Mouse (Mus musculus): Measurements from ENCODE around the gene Bcl6.

Bcl6 gene

GRCm38 (mm10) chr16:23921697-23922096 is 67.0 kb downstream of the Bcl6 start:
- DNase-seq, result no peak

- DNase-seq, result no peak
Measured at GRCm38 (mm10) chr16:23919418-23919817, 69.2 kb downstream of the Bcl6 start.
